Mouse (Mus musculus) thymus, adult 2 months (tissue): Measurements from ENCODE around the gene Snx9. TPM values are rescaled to one million over a fixed set of nuclear protein-coding genes. Genes with fewer than 3 reads are reported as not detected.

Experiments used
- DNase-seq: peaks from one replicate; pipeline ENCODE4 v3.0.0; 2021
- H3K27ac ChIP-seq: fragments of 200-500 bp; 2 replicates; pipeline ENCODE4 v1.5.1; 2012; ENCODE audit warnings: low read length, control low read depth; ENCODE audit not compliant: control insufficient read depth, insufficient read depth
- H3K27me3 ChIP-seq: fragments of 200-500 bp; 2 replicates; pipeline ENCODE4 v1.6.1; 2012; ENCODE audit warnings: mild to moderate bottlenecking, low read length, moderate library complexity, mixed read lengths; ENCODE audit not compliant: control insufficient read depth, insufficient read depth
- H3K36me3 ChIP-seq: fragments of 200-500 bp; 2 replicates; pipeline ENCODE4 v1.6.1; 2012; ENCODE audit warnings: mild to moderate bottlenecking, low read length, moderate library complexity; ENCODE audit not compliant: control insufficient read depth, insufficient read depth
- H3K4me1 ChIP-seq: fragments of 200-500 bp; replicated peaks from 2 replicates; pipeline ENCODE4 v1.6.1; 2012; ENCODE audit warnings: low read length; ENCODE audit not compliant: control insufficient read depth, insufficient read depth
- H3K4me3 ChIP-seq: fragments of 200-500 bp; 2 replicates; pipeline ENCODE4 v1.5.1; 2012; ENCODE audit warnings: mild to moderate bottlenecking, low read length, control low read depth, moderate library complexity; ENCODE audit not compliant: control insufficient read depth, insufficient read depth
- CTCF ChIP-seq: fragments of 200-500 bp; IDR thresholded peaks from 2 replicates; pipeline ENCODE4 v1.5.1; 2012; ENCODE audit warnings: mild to moderate bottlenecking, control low read depth, low read length, moderate library complexity, borderline replicate concordance; ENCODE audit not compliant: control insufficient read depth, poor library complexity, insufficient read depth; ENCODE audit errors: extremely low read depth
- POLR2A ChIP-seq: fragments of 200-500 bp; IDR thresholded peaks from 2 replicates; pipeline ENCODE4 v1.6.1; 2012; ENCODE audit warnings: mild to moderate bottlenecking, low read length, control low read depth, moderate library complexity; ENCODE audit not compliant: control insufficient read depth, poor library complexity, insufficient read depth; ENCODE audit errors: extremely low read depth
- WGBS: fragments of 180-500 bp; shearing (Covaris S2); methylation state at CpG from one replicate; pipeline ENCODE4 v1.1.7; 2018; 5-methylcytosine and 5-hydroxymethylcytosine counted together
- polyA plus RNA-seq: library from polyadenylated mRNA; depleted of rRNA; stranded (reverse); fragments of >200 nt; gene quantifications from 2 replicates; pipeline ENCODE4 v1.2.3, GENCODE M21; 2012

Gene Snx9
- polyA plus RNA-seq, 1 experiment, result 12.5 TPM

DNA sequence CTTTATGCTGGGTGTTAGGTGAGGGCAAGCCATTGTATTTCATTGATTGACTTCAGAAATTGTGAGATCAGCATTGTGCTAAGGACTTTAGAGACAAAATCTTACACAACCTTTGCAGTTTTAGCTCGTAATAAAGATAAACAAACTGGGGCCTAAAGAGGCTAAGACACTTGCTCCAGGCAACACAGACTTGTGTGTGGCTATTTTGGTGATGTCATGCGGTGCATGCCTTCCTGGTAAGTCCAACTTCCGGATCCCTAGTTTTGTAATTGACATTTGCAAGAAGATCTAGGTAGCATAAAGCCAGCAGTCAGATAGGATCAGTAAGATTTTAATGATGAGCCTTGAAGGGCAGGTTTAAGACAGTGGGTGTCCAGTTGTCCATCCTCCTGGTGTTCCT lies 101.0 kb downstream of the Snx9 start:
- DNase-seq, result no peak
- no peaks in the 10 kb centered on the region for H3K36me3 ChIP-seq
- TF ChIP-seq POLR2A, result no peak
- TF ChIP-seq CTCF, result no peak
- H3K4me3 ChIP-seq, result no peak overlapping the region
- H3K27ac ChIP-seq, result no peak overlapping the region
- 91% methylated on average over 3 of the region's 3 CpGs for WGBS
- H3K4me1 ChIP-seq, result peaks cover 8% of the 10 kb centered on the region; the same call in 1 of the 2 replicates
- no peaks in the 10 kb centered on the region for H3K27me3 ChIP-seq

DNA sequence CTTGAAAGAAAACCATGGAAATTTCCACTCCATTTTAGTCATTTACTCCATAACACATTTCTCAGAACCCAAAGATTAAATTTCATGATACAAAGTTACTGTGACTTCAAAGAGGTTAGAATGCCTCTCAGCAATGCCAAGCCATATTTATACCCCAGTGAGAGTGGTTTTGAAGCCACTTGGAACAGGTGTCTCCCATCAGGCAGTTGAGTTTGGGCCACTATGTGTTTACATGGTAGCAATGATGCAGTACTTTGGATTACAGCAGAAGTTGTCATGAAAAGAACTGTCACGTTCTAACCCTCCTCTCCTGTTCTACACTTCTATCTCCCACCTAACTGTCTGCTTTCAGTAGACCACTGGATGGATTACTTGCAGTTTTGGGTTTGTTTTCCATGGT lies 101.9 kb downstream of the Snx9 start:
- WGBS, result 24% methylated on average over 1 of the region's 1 CpGs
- TF ChIP-seq POLR2A (no peak), CTCF (no peak)
- DNase-seq, result no peak
- Histone ChIP-seq H3K27me3 (no peaks in the 10 kb centered on the region), H3K4me1 (peaks cover 8% of the 10 kb centered on the region; the same call in 1 of the 2 replicates), H3K36me3 (no peaks in the 10 kb centered on the region), H3K4me3 (no peak overlapping the region), H3K27ac (no peak overlapping the region)

DNA sequence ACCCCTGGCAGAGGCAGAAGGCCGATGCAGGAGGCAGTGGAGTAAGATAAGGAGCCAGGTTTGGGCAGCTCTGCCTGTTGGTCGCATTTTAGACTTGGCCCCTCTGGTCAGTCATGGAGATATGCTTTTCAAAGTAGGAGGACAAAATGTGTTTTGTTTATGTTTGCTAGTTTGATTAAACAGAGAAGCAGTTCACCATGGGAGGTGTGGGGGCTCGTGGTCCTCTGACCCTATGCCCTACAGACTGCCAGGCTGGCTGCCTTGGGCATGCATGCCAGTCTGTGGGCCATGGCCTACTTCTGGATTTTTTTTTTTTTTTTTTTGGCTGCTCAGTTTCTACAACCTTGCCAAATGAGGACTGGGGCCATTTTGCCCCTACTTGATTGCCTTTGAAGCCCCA lies 105.9 kb downstream of the Snx9 start:
- Histone ChIP-seq H3K4me1 (0 out of 2 replicates have a peak, but pooled peaks cover 3% of the 10 kb centered on the region), H3K4me3 (no peak overlapping the region), H3K27ac (no peak overlapping the region), H3K36me3 (no peaks in the 10 kb centered on the region), H3K27me3 (no peaks in the 10 kb centered on the region)
- DNase-seq, result no peak
- WGBS, result 97% methylated on average over 3 of the region's 3 CpGs
- TF ChIP-seq POLR2A, result no peak

DNA sequence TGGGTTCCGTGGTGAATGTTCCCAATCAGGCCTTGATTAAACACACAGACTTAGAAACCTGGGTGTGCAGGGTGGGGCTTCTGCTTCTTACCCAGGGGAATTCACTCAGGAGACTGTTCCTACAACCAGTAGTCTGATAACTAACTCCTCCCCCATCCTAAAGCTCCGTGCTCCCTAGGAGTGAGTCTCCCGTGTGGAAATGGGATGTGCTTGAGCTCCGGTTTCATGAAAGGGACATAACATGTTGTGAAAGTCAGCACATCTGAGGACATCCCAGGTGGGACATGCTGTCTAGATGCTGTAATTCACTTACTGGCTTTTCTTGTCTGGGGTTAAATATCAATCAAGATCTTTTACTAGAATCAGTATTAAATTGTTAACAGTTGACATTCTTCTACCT lies 111.3 kb downstream of the Snx9 start:
- no peak overlapping the region for H3K4me3 ChIP-seq
- H3K36me3 ChIP-seq, result no peaks in the 10 kb centered on the region
- TF ChIP-seq CTCF (no peak), POLR2A (no peak)
- no peak for DNase-seq
- 0 out of 2 replicates have a peak, but pooled peaks cover 3% of the 10 kb centered on the region for H3K4me1 ChIP-seq
- H3K27ac ChIP-seq, result no peak overlapping the region
- no peaks in the 10 kb centered on the region for H3K27me3 ChIP-seq
- WGBS, result 96% methylated on average over 4 of the region's 4 CpGs

DNA sequence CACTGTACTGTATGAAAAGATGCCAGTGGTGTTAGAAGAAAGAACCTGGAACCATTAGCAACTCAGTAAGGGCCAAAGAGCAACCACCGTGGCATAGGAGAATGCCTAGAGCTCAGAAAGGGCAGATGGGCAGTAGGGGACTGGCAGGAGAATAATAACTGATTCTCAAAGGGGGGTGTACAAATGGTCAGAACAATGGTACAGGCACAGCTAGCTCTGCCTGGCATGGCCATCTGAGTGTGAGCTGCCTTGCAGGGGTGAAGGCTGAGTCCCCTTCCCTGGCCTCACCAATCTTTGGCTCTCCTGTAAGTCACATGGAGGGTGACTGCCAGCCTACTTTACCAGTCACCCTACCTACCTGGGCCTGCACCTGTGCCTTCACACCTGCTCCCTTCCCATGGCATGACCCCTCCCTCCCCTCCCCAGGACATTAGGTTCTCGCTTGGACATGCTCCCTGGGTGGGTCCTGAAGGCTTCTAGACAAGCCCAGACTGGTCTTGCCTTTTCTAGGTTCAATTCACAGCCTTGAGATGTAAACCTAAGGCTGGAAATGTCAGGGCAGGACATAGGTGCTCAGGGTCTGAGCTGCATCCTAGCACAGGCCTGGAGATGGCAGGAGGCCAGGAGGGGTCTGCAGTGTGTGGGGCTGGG lies 115.3 kb downstream of the Snx9 start:
- no peak overlapping the region for H3K27ac ChIP-seq
- no peak overlapping the region for H3K4me3 ChIP-seq
- no peaks in the 10 kb centered on the region for H3K36me3 ChIP-seq
- 89% methylated on average over 2 of the region's 2 CpGs for WGBS
- no peak for DNase-seq
- 0 out of 2 replicates have a peak, but pooled peaks cover under 1% of the 10 kb centered on the region for H3K4me1 ChIP-seq
- no peak for TF ChIP-seq CTCF
- TF ChIP-seq POLR2A, result no peak
- no peaks in the 10 kb centered on the region for H3K27me3 ChIP-seq

DNA sequence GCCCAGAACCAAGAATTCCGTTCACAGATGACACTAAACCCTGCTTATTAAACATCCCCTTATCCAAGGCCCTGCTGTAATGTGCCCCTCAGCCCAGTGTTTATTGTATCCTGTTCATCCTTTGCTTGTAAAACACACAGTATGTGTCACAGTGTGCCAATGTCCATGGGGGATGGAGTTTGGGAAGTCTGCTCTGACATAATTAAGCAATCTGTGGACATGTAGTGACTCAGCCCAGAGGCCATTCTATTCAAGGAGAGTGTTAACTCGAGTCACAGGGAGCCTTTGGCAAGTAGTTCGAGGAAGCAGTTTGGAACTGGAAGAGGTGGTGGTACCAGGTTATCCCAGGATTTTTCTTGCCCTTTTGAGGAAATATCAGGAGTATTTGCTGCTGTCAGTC lies 116.0 kb downstream of the Snx9 start:
- 84% methylated on average over 3 of the region's 3 CpGs for WGBS
- TF ChIP-seq POLR2A, result no peak
- no peak for TF ChIP-seq CTCF
- H3K27ac ChIP-seq, result no peak overlapping the region
- H3K4me1 ChIP-seq, result no peaks in the 10 kb centered on the region
- no peaks in the 10 kb centered on the region for H3K36me3 ChIP-seq
- no peaks in the 10 kb centered on the region for H3K27me3 ChIP-seq
- DNase-seq, result no peak
- no peak overlapping the region for H3K4me3 ChIP-seq

DNA sequence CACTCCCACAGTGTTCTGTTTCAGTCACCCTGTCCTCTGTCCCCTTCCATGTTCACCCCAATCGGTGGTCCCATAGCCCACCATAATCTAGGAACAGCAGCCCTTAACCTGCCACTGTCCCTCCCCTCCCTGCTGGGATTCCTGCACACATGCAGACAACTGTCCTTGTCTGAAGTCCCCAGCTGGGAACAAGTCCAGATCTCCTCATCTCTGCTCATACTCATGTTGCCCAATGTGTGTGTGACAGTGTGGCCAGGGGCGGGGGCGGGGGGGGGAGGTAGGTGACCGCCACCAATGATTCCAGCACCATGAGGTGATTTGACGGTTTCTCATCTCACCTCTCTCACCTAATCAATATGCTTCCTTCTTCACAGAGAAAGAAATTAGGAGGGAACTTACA lies 117.1 kb downstream of the Snx9 start:
- no peak overlapping the region for H3K4me3 ChIP-seq
- WGBS, result 96% methylated on average over 5 of the region's 5 CpGs
- no peaks in the 10 kb centered on the region for H3K27me3 ChIP-seq
- H3K36me3 ChIP-seq, result no peaks in the 10 kb centered on the region
- no peak for DNase-seq
- no peaks in the 10 kb centered on the region for H3K4me1 ChIP-seq
- H3K27ac ChIP-seq, result no peak overlapping the region
- TF ChIP-seq POLR2A (no peak), CTCF (no peak)

DNA sequence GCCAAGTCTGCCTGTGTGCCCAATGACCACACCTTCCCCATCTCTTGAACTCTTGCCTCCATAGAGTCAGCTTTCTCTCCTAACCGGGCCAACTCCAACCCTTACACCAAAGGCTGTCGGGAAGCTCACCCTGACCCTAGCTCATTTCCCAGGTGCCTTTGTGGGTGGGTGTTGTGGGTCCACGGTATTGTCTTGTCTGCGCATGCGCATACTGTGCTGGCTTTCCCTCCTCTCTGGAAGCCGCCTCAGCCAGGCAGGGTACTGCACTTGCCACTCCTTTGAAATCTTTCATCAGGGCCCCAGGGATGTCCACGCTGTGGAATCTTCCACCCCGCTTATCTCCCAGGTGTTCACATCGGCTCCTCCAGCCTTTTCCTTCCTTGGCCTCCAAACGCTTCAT lies 117.5 kb downstream of the Snx9 start:
- Histone ChIP-seq H3K27ac (no peak overlapping the region), H3K27me3 (no peaks in the 10 kb centered on the region), H3K4me3 (no peak overlapping the region), H3K4me1 (no peaks in the 10 kb centered on the region), H3K36me3 (no peaks in the 10 kb centered on the region)
- no peak for TF ChIP-seq POLR2A
- no peak for TF ChIP-seq CTCF
- DNase-seq, result no peak
- WGBS, result 96% methylated on average over 10 of the region's 10 CpGs
